Mouse (Mus musculus) hindbrain, embryonic 10.5 days (tissue): ENCODE data around the gene Dut. TPM values are rescaled to one million over a fixed set of nuclear protein-coding genes. Genes with fewer than 3 reads are reported as not detected.
A peak's percentile ranks its signal among the peaks of the same experiment; 100 is the strongest.

Experiments used
- DNase-seq: peaks from one replicate; pipeline ENCODE4 v3.0.0-alpha.2; 2017; ENCODE audit warnings: low spot score
- H3K27ac ChIP-seq: fragments of 300-500 bp; sonication (generic); 2 replicates; pipeline ENCODE4 v1.5.1; 2016; ENCODE audit warnings: mild to moderate bottlenecking, moderate library complexity
- H3K27me3 ChIP-seq: fragments of 300-500 bp; sonication (generic); 2 replicates; pipeline ENCODE4 v1.6.1; 2016; ENCODE audit warnings: mild to moderate bottlenecking; ENCODE audit not compliant: poor library complexity, insufficient read depth, severe bottlenecking
- H3K36me3 ChIP-seq: fragments of 300-500 bp; sonication (generic); 2 replicates; pipeline ENCODE4 v1.6.1; 2016; ENCODE audit warnings: mild to moderate bottlenecking, moderate library complexity
- H3K4me1 ChIP-seq: fragments of 300-500 bp; sonication (generic); replicated peaks from 2 replicates; pipeline ENCODE4 v1.6.1; 2016; ENCODE audit warnings: mild to moderate bottlenecking
- H3K4me3 ChIP-seq: fragments of 300-500 bp; sonication (generic); 2 replicates; pipeline ENCODE4 v1.5.1; 2016; ENCODE audit warnings: mild to moderate bottlenecking, moderate library complexity
- H3K9me3 ChIP-seq: fragments of 300-500 bp; sonication (generic); 2 replicates; pipeline ENCODE4 v1.6.1; 2016; ENCODE audit warnings: mild to moderate bottlenecking, moderate library complexity
- WGBS: fragments of 180-500 bp; shearing (Covaris S2); methylation state at CpG from one replicate; pipeline ENCODE4 v1.1.7; 2016; 5-methylcytosine and 5-hydroxymethylcytosine counted together
- polyA plus RNA-seq: library from polyadenylated mRNA; unstranded; fragments of >200 nt; fragmentation: Nextera tagmentation; extraction: Ambion mirVana; gene quantifications from 2 replicates; pipeline ENCODE4 v1.2.1, GENCODE M21; 2016

Dut gene
- polyA plus RNA-seq, 1 experiment from 2014 or later = 218 TPM

- Histone ChIP-seq H3K4me1 (peaks cover 32% of the 10 kb centered on the region), H3K4me3 (no peak overlapping the region), H3K36me3 (peaks cover 18% of the 10 kb centered on the region), H3K27me3 (no peaks in the 10 kb centered on the region), H3K27ac (no peak overlapping the region; the same call in 1 of the 2 replicates), H3K9me3 (no peaks in the 10 kb centered on the region)
- WGBS = 92% methylated on average over 3 of the region's 3 CpGs
- DNase-seq = no peak
Measured at GRCm38 (mm10) chr2:125245545-125246285, 1.3 kb upstream of the Dut start.

- Histone ChIP-seq H3K9me3 (no peaks in the 10 kb centered on the region), H3K27ac (peak overlapping the region; percentile 95), H3K4me1 (peaks cover 32% of the 10 kb centered on the region), H3K4me3 (peak overlapping the region; percentile 68), H3K27me3 (no peaks in the 10 kb centered on the region), H3K36me3 (peaks cover 28% of the 10 kb centered on the region)
- 22% methylated on average over 9 of the region's 9 CpGs for WGBS
- no peak for DNase-seq
Measured at GRCm38 (mm10) chr2:125246669-125247068, 321 bp upstream of the Dut start.

DNA sequence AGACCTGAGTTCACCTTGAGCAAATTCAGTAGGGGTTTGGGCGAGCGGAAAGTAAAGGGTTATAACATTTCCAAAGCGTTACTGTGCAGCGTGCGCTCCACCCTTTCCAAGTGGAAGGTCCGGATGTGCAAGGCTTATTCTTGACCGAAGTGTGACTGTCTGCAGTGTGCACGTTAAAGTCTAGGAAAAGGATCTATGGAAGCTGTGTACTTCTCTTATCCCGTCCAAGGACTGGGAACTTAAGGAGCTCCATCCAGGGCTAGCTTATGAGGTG is 909 bp downstream of the Dut start:
- Histone ChIP-seq H3K4me3 (peak overlapping the region; percentile 68), H3K27ac (peak overlapping the region; percentile 95), H3K4me1 (peaks cover 32% of the 10 kb centered on the region), H3K27me3 (no peaks in the 10 kb centered on the region), H3K9me3 (no peaks in the 10 kb centered on the region), H3K36me3 (peaks cover 40% of the 10 kb centered on the region)
- no peak for DNase-seq
- WGBS = under 1% methylated on average over 9 of the region's 9 CpGs

GRCm38 (mm10) chr2:125248256-125248655 is 1.3 kb downstream of the Dut start:
- H3K27me3 ChIP-seq = no peaks in the 10 kb centered on the region
- no peak for DNase-seq
- peak overlapping the region; percentile 95 for H3K27ac ChIP-seq
- no peaks in the 10 kb centered on the region for H3K9me3 ChIP-seq
- H3K4me1 ChIP-seq = peaks cover 32% of the 10 kb centered on the region
- peaks cover 44% of the 10 kb centered on the region for H3K36me3 ChIP-seq
- peak overlapping the region; percentile 68 for H3K4me3 ChIP-seq
- 2% methylated on average over 8 of the region's 8 CpGs for WGBS

DNA sequence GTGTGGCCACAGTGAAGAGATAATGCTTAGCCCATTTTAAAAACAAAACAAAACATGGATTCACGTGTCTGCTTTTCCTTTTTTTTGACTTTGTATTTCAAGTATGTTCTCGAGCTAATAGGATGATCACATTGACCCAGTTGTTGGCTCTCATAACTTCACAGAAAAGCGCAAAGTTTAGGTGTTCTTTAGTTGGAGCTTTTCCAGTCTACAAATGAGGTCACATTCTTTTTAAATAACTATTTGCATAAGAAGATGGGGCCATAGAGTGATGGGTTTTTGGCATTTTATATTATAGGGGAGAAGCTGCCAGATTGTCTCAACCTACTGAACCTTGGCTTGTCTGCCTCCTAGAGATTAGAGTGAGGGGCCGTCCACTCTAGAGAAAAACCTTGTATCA is 2.3 kb downstream of the Dut start:
- no peak for DNase-seq
- H3K36me3 ChIP-seq = peaks cover 54% of the 10 kb centered on the region
- no peaks in the 10 kb centered on the region for H3K9me3 ChIP-seq
- WGBS = 90% methylated on average over 4 of the region's 4 CpGs
- no peak overlapping the region for H3K27ac ChIP-seq
- peaks cover 32% of the 10 kb centered on the region for H3K4me1 ChIP-seq
- peak overlapping the region; percentile 68 for H3K4me3 ChIP-seq
- no peaks in the 10 kb centered on the region for H3K27me3 ChIP-seq

- no peak overlapping the region for H3K4me3 ChIP-seq
- 95% methylated on average over 4 of the region's 4 CpGs for WGBS
- H3K9me3 ChIP-seq = no peaks in the 10 kb centered on the region
- no peaks in the 10 kb centered on the region for H3K27me3 ChIP-seq
- no peak for DNase-seq
- peaks cover 32% of the 10 kb centered on the region for H3K4me1 ChIP-seq
- no peak overlapping the region for H3K27ac ChIP-seq
- peaks cover 59% of the 10 kb centered on the region for H3K36me3 ChIP-seq
Measured at GRCm38 (mm10) chr2:125249874-125250273, 2.9 kb downstream of the Dut start.

DNA sequence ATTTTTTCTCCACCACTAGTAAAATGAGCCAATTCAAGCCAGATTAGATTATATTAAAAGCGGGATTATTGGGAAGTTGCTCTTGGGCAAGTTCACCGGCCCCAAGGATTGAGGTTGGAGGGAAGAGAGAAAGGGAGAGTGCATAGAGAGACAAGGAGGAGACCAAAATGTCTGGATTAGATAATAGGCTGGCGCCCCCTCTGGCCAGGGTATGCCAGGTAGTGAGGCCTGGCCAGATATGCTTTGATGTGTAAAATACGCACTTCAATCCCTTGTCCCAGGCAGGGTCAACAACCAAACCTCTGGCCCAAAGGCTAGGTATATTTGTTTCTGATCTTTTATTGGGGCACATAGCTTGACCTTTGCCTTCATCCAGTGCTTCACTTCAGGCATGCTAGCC is 4.8 kb downstream of the Dut start:
- no peak for DNase-seq
- Histone ChIP-seq H3K27ac (no peak overlapping the region), H3K4me3 (no peak overlapping the region), H3K36me3 (peaks cover 77% of the 10 kb centered on the region), H3K9me3 (no peaks in the 10 kb centered on the region), H3K4me1 (peaks cover 25% of the 10 kb centered on the region), H3K27me3 (no peaks in the 10 kb centered on the region)
- WGBS = 86% methylated on average over 4 of the region's 4 CpGs

DNA sequence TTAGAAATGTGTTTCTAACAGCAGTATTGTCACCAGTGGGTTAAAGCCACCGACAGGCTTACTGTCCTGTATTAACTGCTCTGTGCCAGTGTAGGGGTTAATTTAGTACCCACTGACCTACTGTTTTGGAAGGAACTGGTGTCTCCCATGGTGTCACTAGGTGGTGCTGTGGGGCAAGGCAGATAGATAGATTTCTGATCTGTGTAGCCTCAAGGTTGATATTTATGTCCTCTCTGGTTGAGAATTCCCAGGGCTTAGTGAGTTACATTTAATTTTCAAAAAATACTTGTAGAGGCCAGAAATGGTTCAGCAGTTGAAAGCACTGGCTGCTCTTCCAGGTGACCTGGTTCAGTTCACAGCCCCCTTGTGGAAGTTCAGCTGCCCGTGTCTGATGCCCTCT is 5.3 kb downstream of the Dut start:
- 65% methylated on average over 2 of the region's 2 CpGs for WGBS
- Histone ChIP-seq H3K27me3 (no peaks in the 10 kb centered on the region), H3K27ac (no peak overlapping the region), H3K4me1 (peaks cover 21% of the 10 kb centered on the region), H3K9me3 (no peaks in the 10 kb centered on the region), H3K36me3 (peaks cover 82% of the 10 kb centered on the region), H3K4me3 (no peak overlapping the region)
- DNase-seq = peak; percentile 44

GRCm38 (mm10) chr2:125253699-125254098 is 6.7 kb downstream of the Dut start:
- Histone ChIP-seq H3K9me3 (no peaks in the 10 kb centered on the region), H3K36me3 (peaks cover 96% of the 10 kb centered on the region), H3K27me3 (no peaks in the 10 kb centered on the region), H3K4me3 (no peak overlapping the region), H3K4me1 (peaks cover 14% of the 10 kb centered on the region), H3K27ac (no peak overlapping the region)
- DNase-seq = no peak
- 97% methylated on average over 6 of the region's 6 CpGs for WGBS

- DNase-seq = no peak
Measured at GRCm38 (mm10) chr2:125254630-125255029, 7.6 kb downstream of the Dut start.

GRCm38 (mm10) chr2:125255886-125256285 is 8.9 kb downstream of the Dut start:
- Histone ChIP-seq H3K36me3 (peaks cover 98% of the 10 kb centered on the region), H3K4me3 (no peak overlapping the region), H3K4me1 (no peaks in the 10 kb centered on the region; the same call in 1 of the 2 replicates), H3K9me3 (no peaks in the 10 kb centered on the region), H3K27me3 (no peaks in the 10 kb centered on the region), H3K27ac (no peak overlapping the region)
- DNase-seq = no peak
- WGBS = 88% methylated on average over 3 of the region's 3 CpGs

More at GRCm38 (mm10) chr2:125254630-125255029, 7.6 kb downstream of the Dut start:
- Histone ChIP-seq H3K4me1 (peaks cover 5% of the 10 kb centered on the region), H3K36me3 (peaks cover 98% of the 10 kb centered on the region), H3K27ac (no peak overlapping the region), H3K4me3 (no peak overlapping the region), H3K27me3 (no peaks in the 10 kb centered on the region), H3K9me3 (no peaks in the 10 kb centered on the region)
- WGBS = 97% methylated on average over 3 of the region's 3 CpGs

DNA sequence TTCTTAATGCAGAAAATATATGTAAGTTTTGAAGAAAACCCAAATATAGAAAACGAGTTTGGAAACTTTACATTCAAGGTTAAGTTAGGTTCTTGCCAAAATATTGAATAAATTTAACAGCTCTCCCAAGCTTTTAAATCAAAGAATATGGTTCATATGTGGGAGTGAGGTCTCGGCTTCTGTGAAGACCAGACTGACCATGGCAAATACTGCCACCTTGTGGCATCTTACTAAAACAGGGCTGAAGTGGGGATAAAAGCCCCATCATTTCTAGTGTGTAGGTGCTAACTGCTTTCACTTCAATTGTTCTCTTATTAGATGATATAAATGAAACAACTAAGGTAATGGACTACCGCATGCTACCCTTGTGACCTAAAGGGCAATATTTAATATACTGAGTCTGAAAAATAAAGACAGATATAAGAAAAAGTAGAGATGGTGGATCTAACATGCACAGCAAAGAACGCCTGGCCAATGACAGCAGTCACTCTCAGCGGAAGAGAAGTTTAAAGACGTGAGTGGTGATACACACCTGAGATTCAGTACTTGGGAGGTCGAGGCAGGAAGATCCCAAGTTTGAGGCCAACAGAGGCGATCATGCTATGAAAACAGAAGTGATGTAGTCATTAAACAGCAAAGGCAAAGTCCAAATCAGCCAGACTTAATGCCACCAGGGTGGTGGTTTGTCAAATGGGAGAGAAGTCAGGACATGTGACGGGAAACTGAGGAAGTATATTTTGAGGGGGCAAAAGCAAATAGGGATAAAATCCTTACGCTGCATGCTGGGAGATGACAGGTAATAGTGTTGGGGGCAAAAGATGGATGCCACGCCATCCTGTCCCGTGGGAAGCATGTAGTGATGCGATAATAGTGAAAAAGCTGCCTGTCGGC is 12.5 kb downstream of the Dut start:
- Histone ChIP-seq H3K27me3 (no peaks in the 10 kb centered on the region), H3K4me3 (no peak overlapping the region), H3K9me3 (no peaks in the 10 kb centered on the region), H3K27ac (no peak overlapping the region), H3K36me3 (peaks cover 63% of the 10 kb centered on the region), H3K4me1 (no peaks in the 10 kb centered on the region)
- no peak for DNase-seq
- WGBS = 87% methylated on average over 14 of the region's 14 CpGs

GRCm38 (mm10) chr2:125260326-125260725 is 13.3 kb downstream of the Dut start:
- no peaks in the 10 kb centered on the region for H3K4me1 ChIP-seq
- H3K27me3 ChIP-seq = no peaks in the 10 kb centered on the region
- H3K9me3 ChIP-seq = no peaks in the 10 kb centered on the region
- no peak overlapping the region for H3K27ac ChIP-seq
- no peak for DNase-seq
- whole genome bisulfite sequencing = 84% methylated on average over 2 of the region's 2 CpGs
- no peak overlapping the region for H3K4me3 ChIP-seq
- H3K36me3 ChIP-seq = peaks cover 56% of the 10 kb centered on the region
